Mouse (Mus musculus) naive thymus-derived CD4-positive, alpha-beta T cell, adult 5 months (primary cell): ENCODE data around the gene Gm8024. TPM values are rescaled to one million over a fixed set of nuclear protein-coding genes. Genes with fewer than 3 reads are reported as not detected.

ENCODE experiments used
- polyA plus RNA-seq: library from polyadenylated mRNA; unstranded; fragments of 100-300 nt; shearing (Covaris generic); gene quantifications from one replicate; pipeline ENCODE4 v1.2.1, GENCODE M21; 2017

The Gm8024 gene
- polyA plus RNA-seq, result not detected

DNA sequence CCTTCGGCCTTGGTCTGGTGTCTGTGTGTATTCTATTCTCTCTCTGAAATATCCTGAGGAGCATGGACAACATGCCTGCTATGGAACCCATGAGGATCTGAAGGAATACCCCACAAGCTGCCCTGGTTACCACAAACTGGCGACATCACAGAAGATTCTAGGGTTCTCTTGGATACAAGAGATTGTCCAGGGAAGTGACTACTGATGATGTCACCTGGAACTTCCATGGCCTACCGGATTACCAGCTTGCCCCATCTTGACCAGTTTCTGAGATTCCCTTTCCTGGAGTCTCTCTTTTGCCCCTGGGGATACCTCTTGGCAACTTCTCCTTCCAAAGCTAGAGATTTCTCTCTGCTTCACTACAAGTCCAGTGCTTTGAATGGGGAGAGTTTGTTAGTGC, at the start of gene Gm8024:
Gene Gm8024, minus strand, starts transcription at position 101 of the 400 bp plus-strand sequence.

GRCm38 (mm10) chr14:42502249-42502648, 21.8 kb downstream of the Gm8024 start, which contains the start of gene Gm8020:
Gene Gm8020, minus strand, starts transcription at chr14:42502349.

Other genes starting within 250 kb of the Gm8024 start
- not detected for gene Gm9611, start 226.9 kb downstream of the Gm8024 start, polyA plus RNA-seq
- gene Gm7995, start 214.1 kb downstream of the Gm8024 start, polyA plus RNA-seq, result not detected
- not detected for gene Gm8005, start 84.6 kb downstream of the Gm8024 start, polyA plus RNA-seq
- not detected for gene Gm8011, start 60.4 kb downstream of the Gm8024 start, polyA plus RNA-seq
- gene Gm8020, start 21.9 kb downstream of the Gm8024 start, polyA plus RNA-seq, result not detected
- not detected for gene Gm17124, start 75.6 kb upstream of the Gm8024 start, polyA plus RNA-seq
- gene Gm3633, start 117.6 kb upstream of the Gm8024 start, polyA plus RNA-seq, result not detected
- gene Gm10378, start 131.7 kb upstream of the Gm8024 start, polyA plus RNA-seq, result not detected
- not detected for gene Gm3015, start 244.5 kb upstream of the Gm8024 start, polyA plus RNA-seq